Mouse (Mus musculus) liver, postnatal 0 days (tissue): Measurements from ENCODE around the gene Anp32a. TPM values are rescaled to one million over a fixed set of nuclear protein-coding genes. Genes with fewer than 3 reads are reported as not detected.

Experiments used
- ATAC-seq: fragments of 200-750 bp; cut with Nextera tagmentation; 2 replicates; pipeline ENCODE4 v1.8.0; 2017; ENCODE audit warnings: mild to moderate bottlenecking, moderate library complexity
- DNase-seq: peaks from one replicate; pipeline ENCODE4 v3.0.0-alpha.2; 2016
- H3K27ac ChIP-seq: fragments of 300-500 bp; sonication (generic); 2 replicates; pipeline ENCODE4 v1.5.1; 2014; ENCODE audit warnings: antibody characterized with exemption, moderate library complexity, mild to moderate bottlenecking, low read depth
- H3K27me3 ChIP-seq: fragments of 300-500 bp; sonication (generic); 2 replicates; pipeline ENCODE4 v1.6.1; 2014; ENCODE audit warnings: low read length, control low read depth, mixed read lengths; ENCODE audit not compliant: insufficient read depth
- H3K36me3 ChIP-seq: fragments of 300-500 bp; sonication (generic); replicated peaks from 2 replicates; pipeline ENCODE4 v1.6.1; 2014; ENCODE audit warnings: mild to moderate bottlenecking, control low read depth, low read length, moderate library complexity, mixed read lengths; ENCODE audit not compliant: insufficient read depth
- H3K4me1 ChIP-seq: fragments of 300-500 bp; sonication (generic); 2 replicates; pipeline ENCODE4 v1.6.1; 2014; ENCODE audit warnings: antibody characterized with exemption, mild to moderate bottlenecking, control low read depth; ENCODE audit not compliant: insufficient read depth
- H3K4me2 ChIP-seq: fragments of 300-500 bp; sonication (generic); 2 replicates; pipeline ENCODE4 v1.6.1; 2014; ENCODE audit warnings: low read depth, mild to moderate bottlenecking, low read length, moderate library complexity, mixed read lengths
- H3K4me3 ChIP-seq: fragments of 300-500 bp; sonication (generic); 2 replicates; pipeline ENCODE4 v1.5.1; 2014; ENCODE audit warnings: low read depth, low read length
- H3K9ac ChIP-seq: fragments of 300-500 bp; sonication (generic); replicated peaks from 2 replicates; pipeline ENCODE4 v1.6.1; 2014; ENCODE audit warnings: mild to moderate bottlenecking, moderate library complexity
- H3K9me3 ChIP-seq: fragments of 300-500 bp; sonication (generic); 2 replicates; pipeline ENCODE4 v1.6.1; 2016; ENCODE audit warnings: mild to moderate bottlenecking, control low read depth, low read length, mixed read lengths
- CTCF ChIP-seq: sonication (generic); IDR thresholded peaks from 2 replicates; pipeline ENCODE4 v1.5.1; 2016; ENCODE audit warnings: antibody characterized with exemption, low read depth
- EP300 ChIP-seq: IDR thresholded peaks from 2 replicates; pipeline ENCODE4 v1.6.1; 2016; ENCODE audit warnings: antibody characterized with exemption, low read depth, mild to moderate bottlenecking
- WGBS: fragments of 180-500 bp; shearing (Covaris S2); extraction: QIAGEN DNeasy Blood & Tissue Kit; methylation state at CpG from one replicate; pipeline ENCODE4 v1.1.7; 2014; ENCODE audit not compliant: insufficient replicate concordance; 5-methylcytosine and 5-hydroxymethylcytosine counted together
- polyA plus RNA-seq: library from polyadenylated mRNA; unstranded; fragments of >200 nt; fragmentation: Nextera tagmentation; extraction: Ambion mirVana; gene quantifications from 2 replicates; pipeline ENCODE4 v1.2.1, GENCODE M21; 2015

Gene Anp32a
- polyA plus RNA-seq, 1 experiment from 2014 or later = 60.4 TPM

GRCm38 (mm10) chr9:62345081-62345481 is 4.0 kb downstream of the Anp32a start:
- WGBS = 20% methylated on average over 11 of the region's 11 CpGs
- no peak for ATAC-seq
- H3K4me1 ChIP-seq = peaks cover 44% of the 10 kb centered on the region
- H3K27me3 ChIP-seq = no peaks in the 10 kb centered on the region
- H3K4me3 ChIP-seq = peak overlapping the region; percentile 63
- H3K36me3 ChIP-seq = 0 out of 2 replicates have a peak, but pooled peaks cover 4% of the 10 kb centered on the region
- peak overlapping the region; percentile 95 for H3K4me2 ChIP-seq
- H3K27ac ChIP-seq = peak overlapping the region; percentile 99
- peak overlapping the region; percentile 91 for H3K9ac ChIP-seq
- no peak for TF ChIP-seq CTCF
- TF ChIP-seq EP300 = no peak
- no peaks in the 10 kb centered on the region for H3K9me3 ChIP-seq
- DNase-seq = peak; percentile 36

GRCm38 (mm10) chr9:62345633-62346387 is 4.7 kb downstream of the Anp32a start:
- Histone ChIP-seq H3K4me2 (peak overlapping the region; percentile 95), H3K4me1 (peaks cover 45% of the 10 kb centered on the region), H3K4me3 (peak overlapping the region; percentile 63), H3K9ac (peak overlapping the region; percentile 91), H3K27me3 (no peaks in the 10 kb centered on the region), H3K9me3 (no peaks in the 10 kb centered on the region), H3K27ac (peak overlapping the region; percentile 99), H3K36me3 (0 out of 2 replicates have a peak, but pooled peaks cover 4% of the 10 kb centered on the region)
- ATAC-seq (no peak), DNase-seq (peak; percentile 13)
- WGBS = 55% methylated on average over 9 of the region's 9 CpGs
- TF ChIP-seq CTCF (no peak), EP300 (no peak)

GRCm38 (mm10) chr9:62346388-62346679 is 5.2 kb downstream of the Anp32a start:
- Histone ChIP-seq H3K4me3 (peak overlapping the region; percentile 63; the same call in 1 of the 2 replicates), H3K4me1 (peaks cover 47% of the 10 kb centered on the region), H3K9ac (peak overlapping the region; percentile 91; the same call in 1 of the 2 replicates), H3K36me3 (0 out of 2 replicates have a peak, but pooled peaks cover 4% of the 10 kb centered on the region), H3K9me3 (no peaks in the 10 kb centered on the region), H3K27me3 (no peaks in the 10 kb centered on the region), H3K27ac (peak overlapping the region; percentile 99), H3K4me2 (peak overlapping the region; percentile 95)
- ATAC-seq (no peak), DNase-seq (peak; percentile 48)
- WGBS = 66% methylated on average over 6 of the region's 6 CpGs
- peak; percentile 37; the same call in 1 of the 2 replicates for TF ChIP-seq EP300
- no peak for TF ChIP-seq CTCF

- no peak for ATAC-seq
- Histone ChIP-seq H3K9ac (peak overlapping the region; percentile 26; the same call in 1 of the 2 replicates), H3K27me3 (no peaks in the 10 kb centered on the region), H3K9me3 (no peaks in the 10 kb centered on the region), H3K4me2 (peak overlapping the region; percentile 45), H3K36me3 (0 out of 2 replicates have a peak, but pooled peaks cover 4% of the 10 kb centered on the region), H3K27ac (peak overlapping the region; percentile 99), H3K4me1 (peaks cover 51% of the 10 kb centered on the region), H3K4me3 (no peak overlapping the region)
- DNase-seq = peak; percentile 16
- WGBS = 73% methylated on average over 5 of the region's 5 CpGs
- no peak for TF ChIP-seq EP300
- no peak for TF ChIP-seq CTCF
Observed at GRCm38 (mm10) chr9:62347201-62347600, 6.1 kb downstream of the Anp32a start.

GRCm38 (mm10) chr9:62348050-62348449 is 7.0 kb downstream of the Anp32a start:
- Histone ChIP-seq H3K4me1 (peaks cover 52% of the 10 kb centered on the region), H3K4me2 (no peak overlapping the region), H3K4me3 (no peak overlapping the region), H3K27ac (peak overlapping the region; percentile 48; the same call in 1 of the 2 replicates), H3K36me3 (peaks cover 4% of the 10 kb centered on the region; the same call in 1 of the 2 replicates), H3K9me3 (no peaks in the 10 kb centered on the region), H3K9ac (no peak overlapping the region), H3K27me3 (no peaks in the 10 kb centered on the region)
- ATAC-seq (no peak), DNase-seq (peak; percentile 10)
- TF ChIP-seq EP300 = no peak
- no peak for TF ChIP-seq CTCF
- 78% methylated on average over 10 of the region's 10 CpGs for WGBS

- WGBS = 55% methylated on average over 6 of the region's 6 CpGs
- Histone ChIP-seq H3K4me1 (peaks cover 56% of the 10 kb centered on the region), H3K4me3 (no peak overlapping the region), H3K9ac (no peak overlapping the region), H3K27me3 (no peaks in the 10 kb centered on the region), H3K27ac (peak overlapping the region; percentile 48; the same call in 1 of the 2 replicates), H3K36me3 (peaks cover 4% of the 10 kb centered on the region; the same call in 1 of the 2 replicates), H3K4me2 (no peak overlapping the region), H3K9me3 (no peaks in the 10 kb centered on the region)
- DNase-seq = peak; percentile 35
- TF ChIP-seq EP300 (no peak), CTCF (no peak)
- no peak for ATAC-seq
Observed at GRCm38 (mm10) chr9:62348467-62348985, 7.4 kb downstream of the Anp32a start.
